Mouse (Mus musculus) hindbrain, embryonic 10.5 days (tissue): ENCODE measurements at regions not wholly inside any gene's neighbourhood (a gene's known extent, or its start where the extent isn't known, plus 50 kb on each side); places are given as distances from the start of the nearest gene placed in this dataset.
A peak's percentile ranks its signal among the peaks of the same experiment; 100 is the strongest.

Experiments used
- DNase-seq: peaks from one replicate; pipeline ENCODE4 v3.0.0-alpha.2; 2017; ENCODE audit warnings: low spot score
- H3K27ac ChIP-seq: fragments of 300-500 bp; sonication (generic); 2 replicates; pipeline ENCODE4 v1.5.1; 2016; ENCODE audit warnings: mild to moderate bottlenecking, moderate library complexity
- H3K27me3 ChIP-seq: fragments of 300-500 bp; sonication (generic); 2 replicates; pipeline ENCODE4 v1.6.1; 2016; ENCODE audit warnings: mild to moderate bottlenecking; ENCODE audit not compliant: poor library complexity, insufficient read depth, severe bottlenecking
- H3K36me3 ChIP-seq: fragments of 300-500 bp; sonication (generic); 2 replicates; pipeline ENCODE4 v1.6.1; 2016; ENCODE audit warnings: mild to moderate bottlenecking, moderate library complexity
- H3K4me1 ChIP-seq: fragments of 300-500 bp; sonication (generic); replicated peaks from 2 replicates; pipeline ENCODE4 v1.6.1; 2016; ENCODE audit warnings: mild to moderate bottlenecking
- H3K4me3 ChIP-seq: fragments of 300-500 bp; sonication (generic); 2 replicates; pipeline ENCODE4 v1.5.1; 2016; ENCODE audit warnings: mild to moderate bottlenecking, moderate library complexity
- H3K9me3 ChIP-seq: fragments of 300-500 bp; sonication (generic); 2 replicates; pipeline ENCODE4 v1.6.1; 2016; ENCODE audit warnings: mild to moderate bottlenecking, moderate library complexity
- WGBS: fragments of 180-500 bp; shearing (Covaris S2); methylation state at CpG from one replicate; pipeline ENCODE4 v1.1.7; 2016; 5-methylcytosine and 5-hydroxymethylcytosine counted together

DNA sequence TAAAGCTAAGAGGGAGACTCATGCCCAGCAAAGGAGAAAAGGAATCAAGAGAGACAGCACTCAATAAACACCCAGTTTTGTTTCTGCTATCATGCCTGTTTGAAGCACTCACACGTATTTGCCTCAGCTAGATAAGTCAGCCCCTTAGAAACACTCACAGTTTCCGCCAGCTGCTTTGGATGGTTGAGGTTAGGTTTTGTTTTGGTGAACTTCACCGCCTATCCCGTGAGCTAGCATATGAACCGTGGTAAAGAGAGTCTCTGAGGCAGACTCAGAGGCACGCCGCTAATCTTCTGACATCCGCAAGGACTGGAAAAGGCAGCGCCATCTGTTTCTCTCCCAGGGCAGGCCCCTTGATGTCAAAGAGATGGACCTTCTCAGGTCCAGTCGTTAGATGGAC, 73.2 kb upstream of the Prdm1 start:
- no peak overlapping the region for H3K4me3 ChIP-seq
- no peaks in the 10 kb centered on the region for H3K9me3 ChIP-seq
- H3K27me3 ChIP-seq = no peaks in the 10 kb centered on the region
- DNase-seq = no peak
- H3K27ac ChIP-seq = no peak overlapping the region
- WGBS = 78% methylated on average over 10 of the region's 10 CpGs
- H3K4me1 ChIP-seq = peaks cover 10% of the 10 kb centered on the region; the same call in 1 of the 2 replicates
- H3K36me3 ChIP-seq = no peaks in the 10 kb centered on the region

DNA sequence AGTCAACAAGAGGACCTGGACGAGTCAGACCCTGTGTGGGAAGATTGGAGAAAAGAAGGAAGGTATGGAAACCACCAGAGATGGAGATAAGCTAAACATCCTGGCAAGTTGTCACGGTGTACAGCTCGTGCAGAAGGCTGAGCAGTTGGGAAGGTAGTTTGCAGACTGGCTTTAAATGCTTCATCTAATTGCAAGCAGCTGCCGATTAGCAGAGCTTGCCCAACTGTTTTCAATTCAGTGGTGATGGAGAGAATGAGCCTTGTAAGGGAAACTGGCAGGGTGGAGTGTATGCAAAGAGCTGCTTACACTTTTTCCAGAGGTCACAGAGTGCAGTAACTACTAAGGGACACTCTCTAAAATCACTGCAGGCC, 71.6 kb upstream of the Prdm1 start:
- 54% methylated on average over 4 of the region's 4 CpGs for WGBS
- 0 out of 2 replicates have a peak overlapping the region, but pooled peaks have one; percentile 17 for H3K27ac ChIP-seq

GRCm38 (mm10) chr10:44599331-44599963, 71.1 kb upstream of the Prdm1 start:
- Histone ChIP-seq H3K27ac (peak overlapping the region; percentile 17; the same call in 1 of the 2 replicates), H3K27me3 (no peaks in the 10 kb centered on the region), H3K9me3 (no peaks in the 10 kb centered on the region), H3K36me3 (no peaks in the 10 kb centered on the region), H3K4me3 (no peak overlapping the region), H3K4me1 (peaks cover 5% of the 10 kb centered on the region; the same call in 1 of the 2 replicates)
- WGBS = 62% methylated on average over 10 of the region's 10 CpGs
- DNase-seq = no peak

More for the DNA sequence above, 71.6 kb upstream of the Prdm1 start:
- no peaks in the 10 kb centered on the region for H3K27me3 ChIP-seq
- DNase-seq = peak; percentile 37
- H3K4me3 ChIP-seq = no peak overlapping the region
- peaks cover 5% of the 10 kb centered on the region; the same call in 1 of the 2 replicates for H3K4me1 ChIP-seq
- H3K36me3 ChIP-seq = no peaks in the 10 kb centered on the region
- H3K9me3 ChIP-seq = no peaks in the 10 kb centered on the region

- H3K36me3 ChIP-seq = no peaks in the 10 kb centered on the region
- no peaks in the 10 kb centered on the region for H3K27me3 ChIP-seq
- H3K9me3 ChIP-seq = no peaks in the 10 kb centered on the region
- 90% methylated on average over 3 of the region's 3 CpGs for WGBS
- no peak overlapping the region for H3K4me3 ChIP-seq
- H3K27ac ChIP-seq = no peak overlapping the region
- no peak for DNase-seq
- peaks cover 5% of the 10 kb centered on the region; the same call in 1 of the 2 replicates for H3K4me1 ChIP-seq
Measured at GRCm38 (mm10) chr10:44598615-44599014, 70.3 kb upstream of the Prdm1 start.

- H3K4me3 ChIP-seq = no peak overlapping the region
- DNase-seq = no peak
- H3K27me3 ChIP-seq = no peaks in the 10 kb centered on the region
- WGBS = 88% methylated on average over 2 of the region's 2 CpGs
- H3K36me3 ChIP-seq = no peaks in the 10 kb centered on the region
- H3K9me3 ChIP-seq = no peaks in the 10 kb centered on the region
- no peak overlapping the region for H3K27ac ChIP-seq
- H3K4me1 ChIP-seq = peaks cover 5% of the 10 kb centered on the region; the same call in 1 of the 2 replicates
Measured at GRCm38 (mm10) chr10:44595932-44596331, 67.6 kb upstream of the Prdm1 start.

DNA sequence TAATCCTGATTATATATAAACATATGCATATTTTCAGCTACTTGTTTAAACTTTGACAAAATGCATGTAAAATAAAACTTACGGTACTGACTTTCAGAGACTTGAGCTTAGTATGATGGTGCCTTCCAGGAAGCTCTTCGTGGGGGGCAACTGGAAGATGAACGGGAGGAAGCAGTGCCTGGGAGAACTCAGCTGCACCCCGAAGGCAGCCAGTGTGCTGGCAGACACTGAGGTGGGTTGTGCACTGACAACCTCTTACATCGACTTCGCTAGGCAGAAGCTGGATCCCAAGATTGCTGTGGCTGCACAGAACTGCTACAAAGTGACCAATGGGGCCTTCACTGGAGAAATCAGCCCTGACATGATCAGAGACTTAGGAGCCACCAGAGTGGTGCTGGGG, 61.5 kb upstream of the Prdm1 start:
- Histone ChIP-seq H3K27ac (no peak overlapping the region), H3K4me1 (no peaks in the 10 kb centered on the region), H3K27me3 (no peaks in the 10 kb centered on the region), H3K9me3 (no peaks in the 10 kb centered on the region), H3K36me3 (no peaks in the 10 kb centered on the region), H3K4me3 (no peak overlapping the region)
- DNase-seq = no peak
- 87% methylated on average over 6 of the region's 6 CpGs for WGBS

- no peak overlapping the region for H3K27ac ChIP-seq
- H3K9me3 ChIP-seq = no peaks in the 10 kb centered on the region
- H3K4me3 ChIP-seq = no peak overlapping the region
- no peak for DNase-seq
- no peaks in the 10 kb centered on the region for H3K36me3 ChIP-seq
- H3K27me3 ChIP-seq = no peaks in the 10 kb centered on the region
- H3K4me1 ChIP-seq = no peaks in the 10 kb centered on the region
Measured at GRCm38 (mm10) chr10:44589352-44589751, 61.1 kb upstream of the Prdm1 start.

GRCm38 (mm10) chr10:44582736-44583135, 54.4 kb upstream of the Prdm1 start:
- DNase-seq = no peak
- H3K36me3 ChIP-seq = no peaks in the 10 kb centered on the region
- H3K27ac ChIP-seq = no peak overlapping the region
- 83% methylated on average over 2 of the region's 2 CpGs for WGBS
- H3K4me3 ChIP-seq = no peak overlapping the region
- no peaks in the 10 kb centered on the region for H3K9me3 ChIP-seq
- H3K4me1 ChIP-seq = no peaks in the 10 kb centered on the region
- H3K27me3 ChIP-seq = no peaks in the 10 kb centered on the region
